Mouse (Mus musculus) adrenal gland, adult 18-20 months (tissue): ENCODE measurements around the gene Ipo5. TPM values are rescaled to one million over a fixed set of nuclear protein-coding genes. Genes with fewer than 3 reads are reported as not detected.

Experiments
- DNase-seq, 2 experiments: peaks; one replicate each; pipeline ENCODE4 v3.0.0; 2021 to 2022; ENCODE audit warnings: low spot score in 2 of 2
- long read RNA-seq, 2 experiments: library from polyadenylated mRNA; stranded (forward); transcript quantifications; one replicate each; pipeline ENCODE4 v2.0.0; 2021
- total RNA-seq, 2 experiments: library from RNA; stranded (reverse); gene quantifications; 1 replicate in 1 of 2; 2 replicates in 1 of 2; pipeline ENCODE4 v1.2.3; 2021

Ipo5 gene
- total RNA-seq, result 10 to 100 TPM; 60.5 to 76.4 TPM
- long read RNA-seq, experiment 1, full-length matches to known transcripts, result 15 of 22 reads
- long read RNA-seq, experiment 1, partial matches to known transcripts, result 6 of 22 reads
- long read RNA-seq, experiment 1, other reads (novel, unspliced or antisense), result 1 of 22 reads
- long read RNA-seq, experiment 2, full-length matches to known transcripts, result 17 of 36 reads
- long read RNA-seq, experiment 2, partial matches to known transcripts, result 18 of 36 reads
- long read RNA-seq, experiment 2, other reads (novel, unspliced or antisense), result 1 of 36 reads

DNA sequence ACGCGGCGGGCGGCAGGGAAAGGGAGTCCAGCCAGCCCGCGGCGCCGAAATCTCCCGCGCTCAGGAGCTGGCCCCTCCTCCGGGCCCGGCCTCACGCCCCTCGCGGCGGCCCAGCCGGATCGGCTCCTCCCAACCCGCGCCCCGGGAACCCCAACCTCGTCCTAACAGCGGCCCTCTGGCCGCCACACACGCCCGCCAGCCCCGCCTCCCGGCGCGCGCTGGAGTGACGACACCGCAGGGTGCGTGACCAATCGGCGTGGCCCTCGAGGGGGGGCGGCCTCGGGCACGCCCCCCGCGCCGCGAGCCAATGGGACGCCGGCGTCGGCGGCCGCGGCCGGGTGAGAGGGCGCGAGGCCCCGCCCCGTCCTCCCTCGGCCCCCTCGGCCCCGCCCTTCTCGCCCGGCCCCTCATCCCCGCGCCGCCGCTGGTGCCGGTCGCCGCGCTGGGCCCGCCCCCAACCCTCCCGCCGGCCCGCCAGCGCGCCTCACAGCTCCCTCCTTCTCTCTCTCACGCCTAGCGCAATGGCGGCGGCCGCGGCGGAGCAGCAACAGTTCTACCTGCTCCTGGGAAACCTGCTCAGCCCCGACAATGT lies at the start of gene Ipo5:
Gene Ipo5 (plus strand): TSS at position 492 of the 592 bp plus-strand sequence.
- peak; percentile 96 to 97 for DNase-seq

DNA sequence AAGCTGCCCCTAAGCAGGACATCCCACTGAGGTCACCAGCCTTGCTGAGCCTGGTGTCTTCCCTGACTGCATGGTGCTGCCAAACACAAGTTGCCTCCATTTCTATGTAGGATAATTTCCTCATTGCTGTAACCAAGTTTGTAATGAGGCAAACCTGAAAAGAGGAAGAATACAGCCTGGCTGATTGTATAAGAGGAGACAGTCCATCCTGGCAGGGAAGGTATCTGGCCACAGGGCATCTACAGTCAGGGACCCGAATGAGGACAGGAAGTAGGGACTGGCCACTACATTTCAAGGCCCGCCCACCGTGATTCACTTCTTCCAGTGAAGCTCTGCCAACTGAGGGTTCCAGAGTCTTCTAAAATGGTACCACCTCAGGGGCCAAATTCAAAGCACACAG lies 47.8 kb upstream of the Ipo5 start:
- no peak for DNase-seq

DNA sequence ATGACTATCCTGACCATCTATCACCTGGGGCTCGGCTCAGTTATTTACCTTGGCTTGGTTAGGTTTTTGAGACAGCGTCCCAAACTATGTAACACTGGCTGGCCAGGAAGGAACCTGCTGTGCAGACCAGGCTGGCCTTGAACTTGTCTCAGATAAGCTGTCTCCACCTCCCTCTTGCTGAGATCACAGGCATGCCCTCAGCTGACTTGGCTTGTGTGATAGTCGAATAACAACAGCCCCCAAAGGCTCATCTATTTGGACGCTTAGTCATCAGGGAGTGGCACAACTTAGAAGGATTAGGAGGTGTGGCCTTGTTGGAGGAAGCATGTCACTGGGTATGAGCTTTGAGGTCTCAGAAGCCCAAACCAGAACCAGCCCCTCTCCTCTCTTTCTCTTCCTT lies 46.1 kb upstream of the Ipo5 start:
- DNase-seq, result no peak

DNA sequence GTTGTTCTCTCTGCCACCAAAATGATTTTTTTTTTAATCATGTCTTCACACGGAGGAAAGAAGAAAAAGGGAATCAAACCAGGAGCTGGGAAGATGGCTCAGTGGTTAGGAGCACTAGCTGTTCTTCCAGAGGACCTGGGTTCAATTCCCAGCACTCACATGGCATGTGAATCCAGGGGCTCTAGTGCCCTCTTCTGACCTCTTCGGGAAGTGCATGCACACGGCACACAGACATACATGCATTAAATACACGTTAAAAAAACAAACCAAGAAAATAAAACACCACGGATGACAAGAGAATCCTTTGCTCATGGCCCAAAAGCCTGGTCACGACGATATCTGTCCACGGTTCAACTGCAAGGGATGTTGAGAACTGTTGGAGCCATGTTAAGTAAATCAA lies 44.5 kb upstream of the Ipo5 start:
- no peak for DNase-seq

DNA sequence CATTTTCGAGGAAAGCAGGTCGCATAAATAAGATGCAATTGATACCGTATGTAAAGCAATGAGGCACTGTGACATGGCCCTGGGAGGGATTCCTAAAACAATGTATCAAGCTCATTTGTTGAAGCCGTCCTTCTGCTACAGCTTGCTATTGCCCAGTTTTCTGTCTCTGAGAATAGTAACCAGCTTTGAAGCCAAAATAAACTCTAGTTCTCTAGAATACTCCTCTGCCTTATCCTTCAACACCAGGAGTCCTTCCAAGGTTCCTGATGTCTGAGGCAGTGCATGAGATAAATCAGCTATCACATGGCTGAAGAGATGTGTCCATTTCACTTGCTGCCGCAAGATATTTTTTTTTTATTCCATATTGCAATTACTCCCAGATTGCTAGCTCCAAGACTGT lies 43.9 kb upstream of the Ipo5 start:
- DNase-seq, result no peak

DNA sequence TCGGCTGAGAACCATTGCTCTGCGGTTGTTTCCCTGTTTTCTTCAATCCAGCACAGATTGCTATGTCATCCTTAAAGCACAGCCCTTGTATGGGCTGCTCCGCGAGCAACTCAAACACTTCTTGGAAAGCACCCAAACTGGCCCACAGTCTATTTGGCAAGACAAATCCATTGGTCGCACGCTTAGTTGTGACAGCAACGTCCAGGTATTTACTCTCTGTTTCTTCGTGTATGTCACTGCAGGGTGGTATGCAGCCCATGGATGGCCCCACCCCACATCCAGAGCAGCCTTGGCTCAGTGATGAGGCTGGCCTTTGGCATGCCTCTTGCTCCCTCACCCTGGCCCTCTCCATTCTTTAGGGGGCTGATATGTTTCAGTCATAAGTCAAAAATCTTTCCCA lies 42.5 kb upstream of the Ipo5 start:
- DNase-seq, result peak in 1 of 2 experiments; percentile 18

DNA sequence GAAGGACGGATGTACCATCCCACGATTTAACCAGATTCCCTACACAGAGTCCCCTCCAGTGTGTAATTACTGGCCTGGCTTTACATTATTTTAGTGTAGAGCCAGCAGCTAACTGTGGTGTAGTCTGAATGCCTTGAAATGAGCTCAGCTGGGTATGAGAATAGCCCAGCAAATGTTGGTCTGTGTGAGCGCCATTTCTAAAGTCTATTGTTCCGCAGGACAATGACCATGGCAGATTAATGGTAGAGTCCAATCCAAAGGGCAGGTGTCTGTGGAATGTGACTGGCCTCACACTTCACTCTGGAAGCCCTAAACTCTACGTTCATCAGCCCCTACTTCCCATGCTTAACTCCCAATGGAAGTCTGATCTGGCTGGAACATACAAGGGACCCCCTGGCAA lies 40.3 kb upstream of the Ipo5 start:
- DNase-seq, result no peak

DNA sequence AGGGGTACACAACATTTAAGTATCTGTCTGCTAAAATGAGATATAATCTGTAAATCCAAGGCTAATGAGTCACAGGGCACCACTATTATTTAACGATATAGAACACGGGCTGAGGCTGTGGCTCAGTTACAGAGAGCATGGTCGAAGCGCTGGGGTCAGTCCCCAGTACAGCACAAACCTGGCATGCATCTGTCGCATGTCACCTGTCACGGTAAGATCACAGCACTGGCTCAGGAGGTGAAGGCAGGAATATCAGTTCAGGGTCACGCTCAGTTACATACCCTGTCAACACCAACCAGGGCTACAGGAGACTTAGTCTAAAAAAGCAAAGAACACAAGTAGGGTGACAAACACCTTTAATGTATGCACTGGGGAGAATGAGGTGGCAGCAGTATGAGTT lies 36.6 kb upstream of the Ipo5 start:
- DNase-seq, result no peak

DNA sequence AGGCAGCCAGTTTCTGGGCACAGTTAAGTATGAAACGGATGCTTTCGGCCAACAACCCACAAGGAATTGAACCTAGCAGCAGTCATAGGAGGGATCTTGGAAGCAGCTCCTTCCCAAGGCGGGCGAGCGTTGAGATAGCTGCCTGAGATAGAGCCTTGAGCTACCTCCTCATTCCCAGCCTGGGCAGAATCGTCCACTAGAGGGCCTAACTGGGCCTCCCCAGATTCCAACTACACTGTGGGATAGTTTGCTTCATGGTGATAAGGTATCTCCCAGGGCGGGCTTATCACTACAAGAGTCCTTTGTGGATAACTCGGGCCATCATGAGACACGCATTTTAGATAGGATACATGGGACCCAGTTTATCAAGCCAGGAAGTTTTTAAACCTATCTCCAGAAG lies 35.9 kb upstream of the Ipo5 start:
- peak in 1 of 2 experiments; percentile 30 for DNase-seq

DNA sequence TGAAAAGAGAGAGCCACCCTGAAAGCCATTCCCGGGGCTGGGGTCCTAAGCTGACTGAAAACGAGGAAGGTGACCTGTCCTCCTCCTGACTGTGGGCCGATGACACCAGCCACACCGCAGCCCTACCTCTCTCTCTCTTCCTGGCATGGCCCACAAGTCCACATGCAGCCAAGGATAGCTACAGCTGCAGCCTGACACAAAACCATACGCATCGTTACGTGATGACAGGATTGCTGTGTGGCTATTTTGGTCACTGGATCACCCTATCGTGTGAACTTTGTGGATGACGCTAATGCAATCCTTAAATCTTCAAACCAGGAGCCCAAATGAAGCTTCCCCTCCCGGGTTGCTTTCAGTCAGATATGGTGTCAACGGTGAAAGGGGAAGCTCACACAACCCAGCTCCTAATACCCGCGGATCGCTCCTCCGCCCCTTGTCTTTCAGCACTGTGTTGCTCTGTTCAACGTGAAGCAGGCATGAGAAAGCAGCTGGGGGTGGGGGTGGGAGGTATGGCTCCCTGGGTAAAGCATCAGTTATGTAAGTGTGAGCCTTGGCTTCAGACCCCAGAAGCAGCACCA lies 35.1 kb upstream of the Ipo5 start:
- DNase-seq, result no peak

DNA sequence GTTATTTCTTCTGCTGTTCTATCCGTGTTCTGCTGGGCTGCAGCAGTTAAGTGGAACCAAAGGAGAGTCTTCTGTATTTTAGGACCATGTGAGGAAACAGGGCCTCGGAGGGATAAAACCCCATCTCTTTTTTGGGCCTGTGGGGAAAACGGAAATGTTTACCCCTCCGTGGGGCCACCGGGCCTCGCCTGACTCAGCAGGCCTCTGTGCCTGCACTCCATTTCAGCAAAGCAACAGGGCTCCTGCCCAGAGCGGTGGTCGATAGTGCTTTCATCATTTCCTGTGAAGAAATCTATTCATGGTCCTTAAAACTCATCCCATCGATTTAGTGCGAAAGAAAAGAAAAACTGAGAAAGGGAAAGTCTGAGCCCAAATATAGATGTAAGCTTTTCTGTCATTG lies 33.9 kb upstream of the Ipo5 start:
- DNase-seq, result no peak

DNA sequence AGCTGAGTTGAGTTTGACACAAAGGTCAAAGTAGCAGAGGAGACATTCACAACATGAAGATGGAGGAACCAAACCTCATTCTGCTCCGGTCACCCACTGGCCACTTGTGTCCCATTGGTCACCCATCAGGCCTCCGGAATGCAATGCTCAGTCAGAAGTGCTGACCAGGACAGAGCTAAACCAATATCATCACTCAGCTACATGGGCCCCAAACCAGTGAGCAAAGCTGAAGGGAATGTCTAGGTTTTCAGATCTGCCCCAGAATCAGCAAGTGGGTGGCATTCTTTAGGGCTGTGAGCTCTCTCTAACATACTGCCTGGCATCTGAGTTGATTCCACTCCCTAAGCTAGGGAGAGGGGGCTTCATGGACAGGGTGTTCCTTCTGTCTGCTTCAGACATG lies 32.0 kb upstream of the Ipo5 start:
- no peak for DNase-seq

DNA sequence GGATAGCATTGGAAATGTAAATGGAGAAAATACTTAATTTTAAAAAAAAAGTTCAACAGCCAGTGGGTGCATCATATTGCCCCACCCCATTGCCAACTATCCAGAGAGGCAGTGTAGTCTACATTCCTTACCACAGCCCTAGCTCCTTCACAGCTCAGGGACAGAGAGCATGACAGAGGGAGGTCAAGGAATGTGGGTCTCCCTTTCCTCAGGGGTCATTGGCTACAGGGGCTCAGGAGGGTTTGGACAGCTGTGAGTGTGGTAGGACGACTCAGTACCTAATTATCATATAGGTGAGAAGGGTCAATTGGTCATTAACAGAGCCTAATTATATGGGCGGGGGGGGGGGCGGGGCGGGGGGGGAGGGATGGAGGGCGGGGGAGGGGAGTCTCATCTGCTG lies 30.4 kb upstream of the Ipo5 start:
- DNase-seq, result no peak

DNA sequence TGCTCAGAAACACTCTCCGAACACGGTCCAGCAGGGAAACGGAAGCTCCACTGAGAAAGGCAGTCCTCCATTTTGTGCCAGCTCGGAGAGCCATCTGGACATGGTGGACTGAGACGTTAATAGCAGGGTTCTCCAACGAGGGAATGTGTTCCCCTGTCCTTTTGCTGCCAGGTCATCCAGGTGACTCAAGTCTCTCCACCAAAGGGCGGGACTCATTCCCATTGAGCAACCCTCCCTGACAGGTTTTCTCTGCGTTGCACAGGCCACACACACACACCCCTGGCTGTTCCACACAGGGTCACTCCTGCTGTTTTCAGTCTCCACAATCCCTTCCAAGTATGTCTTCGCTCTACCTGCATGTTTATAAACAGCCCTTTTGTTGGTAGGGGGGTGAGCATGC lies 30.0 kb upstream of the Ipo5 start:
- DNase-seq, result no peak

DNA sequence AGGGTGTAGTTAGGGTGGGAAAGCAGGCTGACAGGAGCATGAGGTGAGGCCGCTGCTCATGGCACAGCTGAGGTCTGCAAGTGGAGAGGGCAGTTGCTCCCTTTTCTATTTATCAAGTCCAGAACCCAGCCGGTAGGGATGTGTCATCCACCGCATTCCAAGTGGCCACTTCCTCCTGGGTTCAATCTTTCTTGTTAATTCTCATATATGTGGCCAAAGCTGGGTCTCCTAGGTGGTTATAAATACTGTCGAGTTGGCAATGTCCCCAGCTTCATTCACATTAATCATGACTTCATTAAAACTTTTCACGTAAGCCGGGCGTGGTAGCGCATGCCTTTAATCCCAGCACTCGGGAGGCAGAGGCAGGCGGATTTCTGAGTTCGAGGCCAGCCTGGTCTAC lies 22.3 kb upstream of the Ipo5 start:
- no peak for DNase-seq

DNA sequence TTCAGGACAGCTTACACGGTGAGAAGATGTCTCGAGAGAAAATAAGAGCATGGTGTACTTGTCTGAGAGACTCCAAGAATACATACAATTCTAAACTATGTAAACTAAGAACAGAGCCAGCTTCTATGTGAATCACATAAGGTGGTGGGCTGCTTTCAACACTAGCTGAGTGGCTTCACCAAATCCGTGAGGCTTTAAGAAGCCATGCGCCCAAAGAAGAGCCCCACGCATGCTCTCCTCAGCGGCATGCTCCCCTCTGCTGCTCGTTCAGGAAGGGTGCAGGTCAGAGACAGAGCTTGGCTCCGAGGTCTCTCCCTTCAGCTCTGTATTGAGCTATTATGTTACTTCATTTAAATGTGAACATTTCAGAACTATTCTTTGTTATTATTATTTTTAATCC lies 18.7 kb upstream of the Ipo5 start:
- no peak for DNase-seq

DNA sequence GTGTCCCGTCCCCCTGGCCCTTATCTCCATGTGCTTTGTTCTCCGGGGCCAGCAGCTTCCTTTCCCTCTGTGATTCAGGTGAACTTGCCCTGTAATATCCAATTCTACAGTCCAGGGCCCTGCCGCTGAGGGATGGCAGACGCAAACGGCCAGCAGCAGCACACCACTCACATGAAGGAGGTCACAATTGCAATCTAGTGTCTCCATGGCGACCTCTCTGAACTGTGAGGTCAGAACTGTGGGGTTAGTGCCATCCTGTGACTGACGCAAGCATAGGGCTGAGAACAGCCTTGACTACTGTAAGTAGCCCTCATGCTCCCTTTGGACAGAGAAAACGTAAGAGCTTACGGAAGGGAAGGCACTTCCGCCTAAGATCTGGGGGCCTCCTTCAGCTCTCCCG lies 14.4 kb upstream of the Ipo5 start:
- no peak for DNase-seq

DNA sequence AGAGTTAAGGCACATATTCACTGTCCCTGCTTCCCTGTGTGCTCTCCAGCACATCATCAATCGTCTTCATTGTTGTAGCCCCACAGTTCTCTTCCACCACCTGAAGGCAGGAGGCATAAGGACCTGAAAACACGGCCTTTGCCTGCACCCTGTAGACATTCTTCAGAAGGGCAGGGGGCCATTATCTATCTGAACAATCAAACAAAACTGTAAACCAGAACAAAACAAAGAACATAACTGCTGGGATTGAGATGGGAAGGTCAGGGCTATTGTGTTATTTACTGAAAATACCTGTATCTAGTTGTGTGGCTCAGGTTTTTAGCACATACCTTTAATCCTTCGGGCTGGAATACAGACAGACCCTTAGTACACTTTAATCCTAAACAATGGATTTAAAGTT lies 12.1 kb upstream of the Ipo5 start:
- DNase-seq, result no peak

DNA sequence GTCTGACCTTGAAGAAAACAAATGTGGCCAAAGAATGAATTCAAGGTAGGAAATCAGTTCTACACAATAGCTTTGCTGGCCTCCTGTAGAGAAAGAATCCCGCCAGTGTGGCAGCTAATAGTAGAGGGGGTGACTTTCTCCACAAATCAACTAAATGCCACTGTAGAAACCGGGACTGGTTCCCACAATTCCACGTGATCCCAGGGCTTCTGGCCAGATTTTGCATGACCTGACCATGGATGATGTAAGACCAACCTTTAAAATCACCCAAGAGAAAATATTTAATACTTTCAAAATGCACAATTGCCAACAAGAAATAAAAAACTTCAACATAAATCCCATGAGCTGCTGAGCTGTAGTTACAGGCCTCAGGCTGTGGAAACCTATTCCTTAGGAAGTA lies 1.6 kb upstream of the Ipo5 start:
- peak; percentile 66 to 68 for DNase-seq

DNA sequence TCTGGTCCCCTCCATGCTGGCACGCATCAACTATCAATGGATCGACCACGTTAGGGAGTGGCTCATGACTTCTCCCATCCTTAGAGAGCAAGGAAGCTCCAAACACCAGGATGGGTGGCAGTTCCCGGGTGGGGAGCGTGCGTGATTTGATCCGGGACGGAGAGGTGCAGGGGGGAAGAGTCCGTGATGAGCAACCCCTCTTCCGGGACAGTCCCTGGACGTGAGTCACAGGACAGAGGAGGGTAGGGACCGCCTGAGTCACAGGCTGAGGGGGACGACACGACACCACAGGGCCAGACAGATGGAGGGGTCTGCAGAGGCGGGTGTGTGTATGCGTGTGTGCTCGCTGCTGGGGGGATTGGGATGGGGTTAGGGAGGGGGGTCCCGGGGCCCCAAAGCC lies 704 bp upstream of the Ipo5 start:
- DNase-seq, result peak in 1 of 2 experiments; percentile 60

DNA sequence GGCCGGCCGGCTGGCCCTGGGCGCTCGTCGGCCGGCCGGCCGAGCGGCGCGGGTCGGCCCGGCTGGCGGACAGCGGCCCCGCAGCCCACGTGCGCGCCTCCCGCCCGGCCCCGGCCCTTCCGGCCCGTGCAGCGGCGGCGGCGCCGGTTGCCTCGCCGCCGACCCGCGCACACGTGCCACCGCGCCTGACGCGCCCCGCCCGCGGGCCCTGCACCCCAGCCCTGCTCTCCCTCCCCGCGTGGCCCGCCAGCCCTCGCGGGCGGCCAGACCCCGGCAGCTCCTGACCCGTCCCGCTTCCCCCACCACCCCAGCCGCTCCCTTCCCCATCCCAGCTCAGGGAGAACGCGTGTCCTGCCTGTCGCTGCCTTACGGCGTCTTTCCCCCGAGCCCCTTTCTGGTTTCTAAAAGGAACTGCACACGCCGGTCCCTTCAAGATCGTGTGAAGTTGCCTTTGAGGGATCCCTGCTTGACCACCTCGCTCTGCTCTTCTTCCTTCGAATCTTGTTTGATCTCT lies 421 bp downstream of the Ipo5 start:
- DNase-seq, result peak; percentile 33 to 56

DNA sequence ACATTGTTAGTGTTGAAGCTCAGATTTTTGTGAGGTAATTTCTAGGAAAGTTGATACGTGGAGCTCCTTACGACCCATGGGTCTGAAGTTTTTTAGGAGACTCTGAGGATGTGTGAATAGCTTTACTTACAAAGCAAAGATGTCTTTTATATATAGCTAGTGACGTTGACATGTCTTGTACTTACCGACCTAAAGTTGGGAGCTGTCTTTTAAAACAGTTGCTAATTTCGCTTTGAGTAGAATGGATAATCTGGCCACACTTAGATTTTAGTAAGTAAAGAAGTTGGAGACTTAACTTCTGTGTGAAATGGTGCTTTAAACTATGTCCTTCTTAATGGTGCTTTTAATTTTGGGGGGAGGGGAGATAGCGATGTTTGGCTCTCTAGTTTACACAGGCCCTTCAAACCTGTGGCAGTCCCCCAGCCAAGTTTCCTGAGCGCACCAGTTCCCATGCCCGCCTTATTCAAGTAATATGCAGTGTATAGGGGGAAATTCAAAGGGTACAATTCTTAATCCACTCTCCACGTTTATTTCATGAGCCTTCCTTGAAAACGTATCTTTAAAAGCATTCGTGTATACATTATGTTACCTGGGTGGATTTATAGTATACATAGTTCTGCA lies 1.2 kb downstream of the Ipo5 start:
- no peak for DNase-seq
